Mouse (Mus musculus) kidney, postnatal 25 days (tissue): ENCODE data around the gene Acads.
"Not testable (repeated sequence)": the region's sequence is repeated elsewhere in the genome, so short reads cannot be mapped to it uniquely, and the experiment has no call there.

Source experiments
- DNase-seq, 2 experiments: peaks; one replicate each; pipeline ENCODE4 v3.0.0; 2021; ENCODE audit warnings: mixed read lengths in 2 of 2

Acads gene

DNA sequence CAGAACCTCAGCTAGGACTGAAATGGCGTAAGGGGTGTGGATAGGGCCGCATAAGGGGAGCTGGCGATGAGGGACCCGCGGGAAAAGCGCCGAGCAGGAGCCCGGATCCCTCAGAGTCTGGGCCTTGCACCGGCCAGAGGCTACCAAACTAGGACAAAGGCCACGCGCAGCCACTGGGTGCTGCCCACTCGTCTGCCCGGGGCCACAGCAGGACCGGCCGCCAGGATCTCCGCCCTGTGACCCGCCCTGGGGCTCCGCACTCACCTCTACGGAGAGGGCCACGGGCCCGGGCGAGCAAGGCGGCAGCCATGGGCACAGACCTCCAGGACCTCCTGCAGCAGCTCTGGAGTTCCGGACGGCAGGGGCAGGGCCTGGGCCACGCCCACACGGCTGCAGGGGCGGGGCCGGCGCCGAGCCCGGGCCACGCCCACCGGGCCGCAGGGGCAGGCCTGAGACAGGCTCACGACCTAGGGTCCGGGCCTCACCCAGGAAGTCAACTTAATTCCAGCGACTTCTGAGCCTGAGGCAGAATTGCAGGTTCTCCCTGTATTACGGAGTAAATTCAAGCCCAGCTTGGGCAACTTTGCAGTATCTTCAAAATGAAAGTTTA is at the start of gene Acads:
Gene Acads (minus strand): TSS at position 386 of the 610 bp plus-strand sequence.
- peak; percentile 82 to 93 for DNase-seq

DNA sequence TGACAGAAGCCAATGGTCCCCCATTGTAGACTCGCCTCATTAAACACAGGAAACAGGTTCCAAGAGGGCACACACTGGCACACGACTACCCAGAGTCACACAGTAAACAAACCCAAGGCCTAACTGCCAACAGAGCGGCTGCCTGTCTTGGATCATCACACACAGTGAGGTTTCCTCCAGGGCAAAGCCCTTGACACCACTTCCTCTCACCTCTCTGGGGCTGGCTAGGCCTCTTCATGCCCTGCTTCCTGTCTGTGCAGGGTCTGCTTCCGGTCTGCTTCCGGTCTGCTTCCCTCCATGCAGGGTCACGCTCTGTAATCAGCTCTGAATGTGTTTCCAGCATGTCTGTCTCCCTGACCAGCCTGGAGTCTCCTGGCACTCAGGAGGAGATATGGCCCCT is 48.2 kb upstream of the Acads start:
- peak in 1 of 2 experiments; percentile 64 for DNase-seq

DNA sequence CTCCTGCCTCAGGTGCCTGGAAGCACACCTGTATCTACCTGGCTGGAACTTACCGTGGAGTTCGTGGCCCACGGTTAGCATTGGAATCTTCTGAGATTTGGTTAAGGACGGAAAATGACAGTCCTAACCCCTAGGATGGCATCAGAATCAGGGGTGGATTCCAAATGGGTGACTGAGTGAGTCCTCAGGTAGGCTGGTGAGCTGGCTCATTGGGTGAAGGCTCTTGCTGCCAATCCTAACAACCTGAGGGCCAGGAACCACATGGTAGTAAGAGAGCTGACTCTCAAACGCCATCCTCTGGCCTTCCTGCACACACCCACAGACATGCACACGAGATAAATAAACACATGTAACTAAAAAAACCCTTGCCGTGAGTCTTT is 47.7 kb upstream of the Acads start:
- no peak for DNase-seq

DNA sequence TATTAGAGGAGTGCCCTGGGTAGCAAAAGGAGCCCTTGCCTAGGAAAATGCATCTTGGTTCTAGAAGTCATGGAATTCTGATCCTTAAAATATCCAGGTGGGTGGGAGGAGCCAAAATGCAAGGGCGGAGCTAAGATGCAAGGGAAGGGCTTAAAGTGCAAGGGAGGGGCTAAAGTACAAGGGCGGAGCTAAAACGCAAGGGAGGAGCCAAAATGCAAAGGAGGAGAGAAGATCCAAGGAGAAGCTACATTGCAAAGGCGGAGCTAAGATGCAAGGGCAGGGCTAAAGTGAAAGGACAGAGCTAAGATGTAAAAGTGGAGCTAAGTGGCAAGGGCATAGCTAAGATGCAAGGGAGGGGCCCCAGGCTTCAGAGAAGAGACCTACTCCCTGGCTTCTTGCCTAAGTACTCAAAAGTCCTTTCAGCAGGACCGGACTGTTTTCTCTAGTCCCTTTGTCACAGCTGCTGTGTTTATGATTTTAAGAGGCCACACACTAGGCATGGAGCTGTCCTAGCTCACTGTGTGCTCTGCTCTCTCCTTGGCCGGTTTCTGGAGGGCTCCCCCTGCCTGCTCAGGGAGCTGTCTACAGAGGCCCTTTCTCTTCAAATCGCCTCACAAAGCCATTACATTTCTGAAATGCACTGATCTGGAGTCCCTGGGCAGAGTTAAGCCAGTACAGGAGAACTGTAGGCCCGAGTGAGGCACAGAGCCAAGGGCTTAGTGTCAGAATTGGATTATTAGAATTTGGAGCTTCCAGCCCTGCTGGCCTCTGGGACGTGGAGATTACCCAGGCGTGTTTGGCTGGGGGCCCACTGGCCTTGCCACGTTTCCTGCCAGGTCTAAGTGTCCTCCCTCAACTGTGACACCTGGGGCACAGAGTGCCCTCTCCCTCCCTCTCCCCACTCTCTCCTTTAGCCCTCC is 47.0 kb upstream of the Acads start:
- DNase-seq: peak; percentile 77 to 84

DNA sequence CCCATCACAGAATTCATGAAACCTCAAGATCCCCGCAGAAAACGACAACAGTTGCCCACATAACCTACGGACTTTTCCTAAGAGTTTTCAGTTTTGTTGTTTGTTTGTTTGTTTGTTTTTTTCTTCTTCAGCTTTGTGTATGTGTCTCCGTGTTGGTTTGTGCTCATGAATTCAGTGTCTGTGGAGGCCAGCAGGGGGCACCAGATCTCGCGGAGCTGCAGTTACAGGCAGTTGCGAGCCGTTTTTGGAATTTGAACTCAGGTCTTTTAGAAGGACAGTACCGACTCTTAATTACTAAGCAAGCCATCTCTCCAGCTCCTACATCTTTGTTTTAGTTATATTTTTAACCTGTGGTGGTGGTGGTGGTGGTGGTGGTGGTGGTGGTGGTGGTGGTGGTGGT is 46.2 kb upstream of the Acads start:
- peak in 1 of 2 experiments; percentile 54 for DNase-seq

DNA sequence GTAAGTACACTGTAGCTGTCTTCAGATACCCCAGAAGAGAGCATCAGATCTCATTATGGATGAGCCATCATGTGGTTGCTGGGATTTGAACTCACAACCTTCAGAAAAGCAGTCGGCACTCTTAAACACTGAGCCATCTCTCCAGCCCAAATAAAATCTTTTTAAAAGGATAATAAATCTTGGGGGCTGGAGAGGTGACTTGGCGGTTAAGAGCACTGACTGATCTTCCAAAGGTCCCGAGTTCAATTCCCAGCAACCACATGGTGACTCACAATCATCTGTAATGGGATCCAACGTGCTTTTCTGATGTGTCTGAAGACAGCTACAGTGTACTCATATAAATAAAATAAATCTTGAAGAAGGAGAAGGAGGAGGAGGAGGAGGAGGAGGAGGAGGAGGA is 45.3 kb upstream of the Acads start:
- not testable (repeated sequence) for DNase-seq

DNA sequence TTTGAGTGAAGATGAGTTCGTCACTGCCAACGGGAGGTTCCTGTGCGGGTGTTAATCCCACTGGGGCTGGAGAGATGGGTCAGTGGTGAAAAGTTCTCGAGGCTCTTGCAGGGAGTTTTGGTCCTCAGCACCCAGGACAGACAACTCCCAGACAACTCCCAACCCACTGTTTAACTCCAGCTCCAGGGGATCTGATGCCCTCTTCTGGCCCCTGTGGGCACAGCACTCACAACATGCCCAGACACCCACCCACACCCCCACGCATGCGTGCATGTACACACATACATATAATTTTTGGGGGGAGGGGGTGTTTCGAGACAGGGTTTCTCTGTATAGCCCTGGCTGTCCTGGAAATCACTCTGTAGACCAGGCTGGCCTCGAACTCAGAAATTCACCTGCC is 44.4 kb upstream of the Acads start:
- peak; percentile 79 to 83 for DNase-seq

DNA sequence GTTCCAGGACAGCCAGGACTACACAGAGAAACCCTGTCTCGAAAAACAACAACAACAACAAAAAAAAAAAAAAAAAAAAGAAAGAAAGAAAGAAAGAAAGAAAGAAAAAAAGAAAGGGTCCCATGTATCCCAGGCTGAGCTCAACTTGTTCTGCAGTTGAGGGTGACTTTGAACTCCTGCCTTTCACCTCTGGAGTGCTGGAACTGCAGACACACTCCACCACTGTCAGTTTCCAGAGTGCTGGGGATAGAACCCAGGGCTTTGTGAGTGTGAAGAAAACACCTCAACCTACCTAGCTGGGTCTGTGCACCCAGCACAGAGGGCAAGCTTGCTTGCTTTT is 42.8 kb upstream of the Acads start:
- not testable (repeated sequence) for DNase-seq

DNA sequence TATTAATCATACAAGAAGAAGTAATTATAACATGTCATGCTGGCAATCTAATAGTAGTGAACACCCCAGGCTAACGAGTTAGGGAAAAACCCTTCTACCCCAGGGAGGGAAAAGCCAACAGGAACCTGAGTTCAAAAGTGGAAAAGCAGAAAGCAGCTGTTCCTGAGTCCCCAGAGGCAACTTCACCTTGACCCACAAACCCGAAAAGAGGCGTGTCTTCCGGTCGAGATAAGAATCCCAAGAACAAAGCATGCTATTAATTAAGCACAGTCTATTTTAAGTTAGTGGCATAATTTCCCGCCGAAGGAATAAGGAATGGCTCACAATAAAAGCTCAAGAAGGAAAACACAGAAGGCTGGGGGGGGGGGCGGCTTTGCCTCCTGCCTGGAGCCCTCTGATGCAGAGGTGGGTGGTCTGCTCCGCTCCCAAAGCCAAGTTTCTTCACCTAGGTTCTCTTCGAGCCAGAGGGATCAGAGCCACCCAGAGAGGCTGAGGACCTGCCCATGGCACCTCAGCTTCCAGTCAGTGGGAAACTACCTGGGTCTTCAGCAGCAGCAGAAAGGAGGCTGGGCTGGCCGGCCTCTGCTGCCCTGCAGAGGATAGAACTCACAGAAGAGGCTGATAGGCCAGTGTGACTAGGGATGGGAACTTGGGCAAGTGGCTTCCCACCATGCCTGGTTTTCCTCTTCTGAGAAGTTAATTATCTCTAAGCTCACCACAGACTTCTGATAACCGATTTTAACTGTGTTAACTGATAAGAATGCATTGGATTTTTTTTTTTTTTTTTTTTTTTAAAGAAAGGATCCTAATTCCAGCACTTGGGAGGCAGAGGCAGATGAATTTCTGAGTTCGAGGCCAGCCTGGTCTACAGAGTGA is 42.2 kb upstream of the Acads start:
- DNase-seq: peak; percentile 47

DNA sequence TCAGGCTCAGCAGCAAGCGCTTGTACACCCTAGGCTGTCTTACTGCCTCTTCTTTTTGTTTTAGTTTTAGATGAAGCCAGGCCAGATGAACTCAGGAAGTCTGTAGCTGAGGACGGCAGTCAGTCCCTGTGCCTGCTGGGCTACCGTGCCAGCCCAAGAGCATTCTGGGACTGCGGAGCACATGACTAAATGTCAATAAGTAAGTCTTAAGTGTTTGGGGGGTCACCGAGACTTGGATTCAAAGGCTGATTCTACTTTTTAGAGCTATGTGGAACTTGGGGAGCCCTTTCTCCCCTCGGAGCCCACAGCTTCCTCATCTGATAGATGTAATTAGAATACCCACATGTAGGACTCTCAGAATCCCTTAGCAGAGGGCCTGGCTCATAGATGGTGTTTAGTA is 41.5 kb upstream of the Acads start:
- DNase-seq: no peak

DNA sequence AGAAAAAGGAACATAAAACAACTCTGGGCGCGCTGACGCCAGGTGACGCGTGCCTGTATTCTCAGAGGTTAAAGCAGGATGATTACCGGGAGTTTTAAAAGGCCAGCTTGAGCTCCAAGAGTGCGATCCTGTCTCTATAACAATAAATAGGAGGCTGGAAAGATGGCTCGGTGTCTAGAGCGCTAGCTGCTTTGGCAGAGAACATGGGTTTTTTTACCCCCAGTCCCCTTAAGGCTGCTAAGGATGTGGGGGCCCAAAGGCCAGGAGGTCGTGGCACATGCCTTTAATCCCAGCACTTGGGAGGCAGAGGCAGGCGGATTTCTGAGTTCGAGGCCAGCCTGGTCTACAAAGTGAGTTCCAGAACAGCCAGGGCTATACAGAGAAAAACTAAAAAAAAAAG is 40.0 kb upstream of the Acads start:
- DNase-seq: no peak

DNA sequence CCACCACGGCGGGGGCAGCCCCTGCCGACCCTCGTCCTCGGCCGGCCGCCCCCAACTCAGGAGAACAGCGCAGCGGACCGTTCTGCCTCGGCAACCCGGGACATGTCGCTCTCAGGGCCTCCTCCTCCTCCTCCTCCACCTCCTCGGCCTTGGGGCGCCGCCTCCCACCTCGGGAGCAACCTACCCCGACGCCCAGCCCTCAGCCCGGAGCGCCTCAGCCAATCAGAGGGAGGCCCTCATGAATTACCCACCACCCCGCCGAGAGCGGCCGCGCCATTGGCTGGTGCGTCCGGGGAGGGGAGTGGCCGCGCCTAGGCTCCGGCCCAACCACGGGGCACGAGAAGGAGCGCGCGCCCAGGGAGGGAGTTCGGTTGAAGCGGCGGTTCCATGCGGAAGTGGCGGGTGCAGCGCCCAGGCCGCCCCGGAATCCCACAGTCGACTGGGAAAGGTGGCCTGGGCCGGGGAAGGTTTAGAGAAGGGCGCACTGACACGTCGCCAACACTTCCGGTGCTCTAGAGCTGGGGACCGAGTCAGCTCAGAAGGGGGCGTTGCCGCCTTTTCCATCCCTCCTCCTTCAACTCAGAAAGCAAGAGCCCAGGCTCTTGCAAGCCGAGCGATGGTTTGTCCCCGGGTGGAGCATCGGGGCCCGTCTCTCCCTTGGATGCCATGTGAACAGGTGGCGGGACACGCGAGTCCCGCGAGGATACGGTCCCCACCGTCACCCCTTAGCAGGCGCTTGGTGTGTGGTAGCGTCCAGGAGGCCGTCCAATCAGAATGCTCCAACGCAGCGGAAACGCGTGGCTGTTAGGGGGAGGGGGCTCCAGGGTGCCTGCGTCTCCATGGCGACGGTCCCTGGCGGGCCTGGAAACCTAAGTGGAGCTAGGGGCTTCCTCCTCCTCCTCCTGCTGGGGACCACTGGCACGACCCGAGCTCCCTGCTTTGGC is 39.2 kb upstream of the Acads start, which contains the start of gene Mlec:
Gene Mlec (minus strand): TSS at position 140 of the 944 bp plus-strand sequence.
- DNase-seq: peak; percentile 98 to 100

DNA sequence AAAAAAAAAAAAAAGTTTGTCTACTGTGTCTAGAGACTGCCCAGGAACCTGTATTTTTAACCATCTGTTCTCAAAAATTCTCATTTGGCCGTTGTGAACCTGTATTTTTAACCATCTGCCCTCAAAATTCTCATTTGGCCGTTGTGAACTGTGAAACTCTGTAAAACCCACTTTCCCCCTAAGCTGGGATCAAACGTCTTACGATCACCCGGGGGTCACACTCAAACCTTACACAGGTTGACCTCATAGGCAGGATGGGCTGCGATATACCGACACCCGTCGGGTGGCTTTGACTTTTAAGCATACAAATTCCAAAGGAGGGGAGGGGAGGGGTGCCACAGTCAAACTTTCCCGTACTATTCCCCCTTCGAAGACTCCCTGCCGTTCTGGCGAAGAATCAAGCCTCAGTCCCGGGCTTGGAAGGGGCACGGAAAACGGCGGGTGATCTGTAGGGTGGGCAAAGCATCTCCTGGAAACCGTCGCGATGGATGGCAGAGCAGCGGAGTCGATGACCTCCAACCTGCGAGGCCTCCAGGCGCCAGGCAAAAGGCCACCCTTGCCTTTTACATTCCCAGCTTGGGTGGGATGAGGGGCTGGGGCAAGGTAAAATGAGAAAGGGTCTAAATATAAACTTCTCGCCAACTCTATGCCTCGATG is 37.9 kb upstream of the Acads start:
- DNase-seq: peak in 1 of 2 experiments; percentile 56

DNA sequence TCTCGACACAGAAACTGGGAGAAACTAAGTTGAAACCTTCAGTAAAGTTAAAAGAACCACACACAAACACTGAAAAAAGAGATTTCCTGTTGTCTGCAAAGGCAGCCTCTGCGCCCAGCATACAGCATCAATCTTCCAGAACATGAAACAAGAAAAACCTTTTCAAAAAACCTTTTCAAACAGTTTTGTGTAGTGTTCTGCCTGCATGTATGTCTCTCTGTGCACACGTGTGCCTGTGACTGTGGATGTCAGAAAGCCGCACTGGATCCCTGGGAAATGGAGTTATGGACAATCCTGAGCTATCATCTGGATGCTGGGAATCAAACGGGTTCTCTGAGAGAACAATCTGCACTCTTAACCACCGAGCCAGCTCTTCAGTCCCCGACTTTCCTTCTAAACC is 37.3 kb upstream of the Acads start:
- DNase-seq: peak in 1 of 2 experiments; percentile 21

DNA sequence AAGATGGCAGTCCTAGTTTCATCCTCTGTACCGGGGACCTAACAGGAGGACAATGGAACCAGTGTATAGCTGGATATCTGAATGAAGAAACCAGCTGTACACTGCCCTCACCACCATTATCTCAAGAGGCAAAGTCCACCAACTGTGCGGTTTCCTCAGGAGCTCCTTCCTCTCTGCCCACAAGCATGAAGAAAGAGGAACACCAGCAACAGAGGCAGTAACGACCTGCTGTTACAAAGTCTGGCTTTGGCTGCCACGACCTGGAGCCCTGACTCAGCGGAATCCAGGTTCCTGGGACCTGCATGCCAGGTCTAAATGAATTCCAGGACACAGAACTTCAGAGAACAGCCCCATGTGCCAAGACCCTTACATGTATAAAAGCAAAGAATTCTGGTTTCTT is 36.7 kb upstream of the Acads start:
- DNase-seq: peak; percentile 82 to 91

DNA sequence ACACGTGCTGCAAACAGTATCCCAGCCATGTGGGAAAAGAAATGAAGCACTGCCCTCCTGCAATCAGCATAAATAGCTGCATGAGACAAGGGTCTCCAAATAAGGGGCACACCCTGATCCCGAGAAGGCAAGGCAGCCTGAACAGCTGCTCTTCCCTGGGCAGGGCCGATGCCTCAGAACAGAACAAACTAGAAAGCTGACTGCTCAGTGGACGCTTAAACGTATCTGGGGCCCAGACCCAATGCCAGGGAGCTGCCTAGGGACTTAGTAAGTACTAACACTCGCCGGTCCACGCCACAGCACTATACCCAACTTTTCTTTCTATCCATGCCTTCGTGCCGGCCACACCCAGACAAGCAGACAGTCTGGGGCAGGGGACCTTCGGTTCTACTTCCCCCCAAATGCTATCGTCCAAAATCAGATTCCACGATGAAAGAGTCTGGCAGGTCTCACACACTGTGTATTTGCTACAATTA is 36.0 kb upstream of the Acads start:
- DNase-seq: peak in 1 of 2 experiments; percentile 37

DNA sequence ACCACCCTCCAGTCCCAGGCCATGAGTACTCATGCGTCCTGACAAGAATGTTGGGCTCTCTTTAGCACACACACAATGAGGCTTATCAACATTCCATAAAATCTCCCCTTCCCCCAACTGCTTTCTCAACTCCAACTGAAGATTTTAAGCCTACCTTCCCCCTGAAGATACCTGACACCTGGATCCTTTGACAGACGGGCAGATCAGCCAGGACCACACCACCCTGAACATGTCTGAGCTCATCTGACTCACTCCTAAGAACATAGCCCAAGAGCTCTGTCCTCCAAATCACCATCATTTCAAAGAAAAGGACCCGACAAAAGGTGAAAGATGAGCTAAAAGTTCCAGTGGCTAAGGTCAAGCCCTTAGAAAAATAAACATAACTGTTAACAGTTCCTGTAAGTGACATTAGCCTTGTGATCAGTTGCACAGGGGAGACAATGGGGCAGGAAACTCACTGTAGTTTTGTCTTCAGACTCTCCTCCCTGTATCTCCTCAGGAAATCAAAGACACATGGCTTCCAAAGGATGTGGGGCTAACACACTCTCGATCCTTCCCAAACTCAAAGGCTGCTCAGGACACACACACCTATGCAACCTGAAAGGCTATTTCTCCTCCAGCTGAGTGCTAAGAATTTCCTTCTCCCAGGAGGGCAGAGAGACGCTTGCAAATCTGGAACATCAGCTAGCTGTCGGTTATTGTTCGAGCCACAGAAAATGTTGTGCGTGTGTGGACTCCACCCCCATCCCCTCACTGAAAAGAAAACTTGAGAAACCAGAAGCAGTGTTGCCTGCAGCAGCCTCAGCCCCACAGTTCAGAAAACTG is 33.2 kb upstream of the Acads start:
- DNase-seq: peak in 1 of 2 experiments; percentile 27

DNA sequence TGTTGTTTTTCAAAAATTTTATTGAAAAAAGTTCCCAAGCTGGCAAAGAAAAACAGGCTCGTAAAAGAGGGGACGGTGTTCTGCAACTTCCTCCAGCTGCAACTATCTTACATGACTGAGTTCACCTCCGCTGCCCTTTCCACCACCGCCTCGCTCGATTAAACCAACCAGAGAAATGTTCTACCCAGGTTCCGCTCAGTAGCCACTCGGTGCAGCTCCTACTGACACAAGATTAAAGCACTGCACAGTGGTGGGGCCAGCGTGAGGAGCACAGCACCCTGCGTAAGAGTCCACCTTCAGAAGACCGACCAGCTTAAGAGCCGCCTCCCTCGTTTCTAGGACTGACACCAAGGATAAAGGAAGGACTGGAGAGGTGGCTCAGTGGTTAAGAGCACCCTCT is 32.3 kb upstream of the Acads start:
- DNase-seq: peak; percentile 70 to 90

DNA sequence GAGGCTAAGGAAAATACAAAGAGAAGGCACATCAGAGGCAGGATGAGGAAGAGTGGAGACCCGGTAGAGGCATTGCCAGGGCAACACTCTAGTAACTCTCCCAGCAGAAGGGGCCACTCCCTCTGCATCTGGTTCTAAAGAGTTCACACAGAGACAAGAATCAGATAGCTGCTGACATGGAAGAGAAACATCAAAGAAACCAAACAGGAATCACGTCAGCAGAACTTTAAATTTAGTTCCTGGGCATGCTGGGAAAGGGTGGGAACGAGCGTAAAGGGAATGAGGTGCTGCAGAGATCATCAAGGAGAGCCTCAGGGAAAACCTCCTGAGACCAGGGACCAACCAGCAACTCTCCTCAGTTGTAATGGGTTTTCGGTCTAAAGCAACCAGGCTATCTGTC is 31.8 kb upstream of the Acads start:
- peak in 1 of 2 experiments; percentile 36 for DNase-seq
